Comparison of ENCODE assay signal across 12 mouse cellular contexts in the genomic region with DNA sequence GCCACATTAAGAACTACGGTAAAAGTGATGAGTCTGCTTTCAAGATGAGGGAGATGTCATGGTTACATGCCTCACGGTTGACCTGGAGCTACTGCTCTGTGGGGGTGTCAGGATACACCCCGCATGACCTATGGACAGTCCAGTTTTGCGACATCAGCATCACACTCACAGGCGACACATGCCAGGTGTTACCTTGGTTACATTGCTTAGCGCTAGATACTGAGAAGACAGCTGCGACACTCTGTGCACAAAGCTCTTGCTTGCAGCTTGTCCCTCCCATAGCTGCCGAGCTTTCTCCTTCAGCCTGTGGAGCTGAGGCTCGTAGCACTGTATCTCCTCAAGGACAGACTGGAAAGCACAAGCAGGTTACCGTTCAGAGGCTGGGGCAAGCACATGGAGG.
DNase-seq lines count a peak whose midpoint lies in the region; ATAC-seq and TF ChIP-seq lines count a peak whose summit lies in the region.
"Had no signal": no experiment of that assay in that cellular context is flagged by ENCODE, and none has a peak within 500 bp of the region (broad histone marks: within the 10 kb centered on the region; RNA-seq: fewer than 3 reads in every experiment).

No protein-coding gene starts in this region.

- H3K4me3 ChIP-seq in layer of hippocampus, adult 2 months: no peak overlapping the region
- no peak overlapping the region for H3K4me3 ChIP-seq in midbrain, embryonic 14.5 days (replicated peaks; ENCODE audit: low read depth, low read length)
- H3K4me3 ChIP-seq: embryonic facial prominence, embryonic 15.5 days had no signal

- 59% methylated on average over 10 of the region's 10 CpGs for WGBS in midbrain, embryonic 14.5 days

- H3K9ac ChIP-seq in midbrain, embryonic 14.5 days (replicated peaks; ENCODE audit: low read length): no peak overlapping the region
- H3K9ac ChIP-seq: embryonic facial prominence, embryonic 15.5 days had no signal

- no peak overlapping the region for H3K4me2 ChIP-seq in midbrain, embryonic 14.5 days (ENCODE audit: low read length)
- H3K4me2 ChIP-seq: embryonic facial prominence, embryonic 15.5 days had no signal

- H3K27ac ChIP-seq in layer of hippocampus, adult 2 months: peak overlapping the region; percentile 11; the same call in 1 of the 2 replicates
- H3K27ac ChIP-seq in midbrain, embryonic 14.5 days (replicated peaks; ENCODE audit: low read depth, low read length): no peak overlapping the region
- H3K27ac ChIP-seq: embryonic facial prominence, embryonic 15.5 days; stomach, postnatal 0 days had no signal

- no peaks in the 10 kb centered on the region for H3K9me3 ChIP-seq in midbrain, embryonic 14.5 days (ENCODE audit: control insufficient read depth, low read length)
- H3K9me3 ChIP-seq: embryonic facial prominence, embryonic 15.5 days had no signal

- TF ChIP-seq CTCF in layer of hippocampus, adult 2 months (conservative IDR thresholded peaks at IDR 0.05): no peak

- H3K27me3 ChIP-seq in midbrain, embryonic 14.5 days (ENCODE audit: control insufficient read depth, insufficient read depth, low read length): no peaks in the 10 kb centered on the region
- H3K27me3 ChIP-seq: embryonic facial prominence, embryonic 15.5 days had no signal

- no peaks in the 10 kb centered on the region for H3K4me1 ChIP-seq in midbrain, embryonic 14.5 days (ENCODE audit: control insufficient read depth, insufficient read depth, low read length)
- H3K4me1 ChIP-seq: embryonic facial prominence, embryonic 15.5 days had no signal

- DNase-seq in embryo, embryonic 10 days (ENCODE audit: low spot score): peak; percentile 25
- no peak for DNase-seq in embryo, embryonic 9.5 days (ENCODE audit: extremely low spot score)
- DNase-seq in layer of hippocampus, adult 2 months (ENCODE audit: low spot score in 2 of 2): no peak
- no peak for DNase-seq in layer of hippocampus, adult 11-12 months (ENCODE audit: low spot score)
- DNase-seq in adrenal gland, postnatal 25 days: peak; percentile 6
- peak; percentile 13 for DNase-seq in midbrain, embryonic 14.5 days
- DNase-seq in urinary bladder, postnatal 25 days (ENCODE audit: low spot score): no peak
- DNase-seq in thymus, postnatal 36 days: no peak
- DNase-seq: heart, postnatal 4 days; lung, postnatal 4 days had no signal

- no peaks in the 10 kb centered on the region for H3K36me3 ChIP-seq in midbrain, embryonic 14.5 days (ENCODE audit: control insufficient read depth, insufficient read depth, low read length)

- 0 out of 2 replicates have a peak, but pooled peaks have one; percentile 38 for ATAC-seq in midbrain, embryonic 14.5 days (ENCODE audit: low FRiP score, low TSS enrichment)

Comparison
In these comparisons a context has a peak if more than half of its experiments do, and no peak if none do; other contexts are left out.
1. DNase-seq: peak in embryo, embryonic 10 days (single experiment), adrenal gland, postnatal 25 days (single experiment) and midbrain, embryonic 14.5 days (single experiment); none in embryo, embryonic 9.5 days (single experiment), layer of hippocampus, adult 2 months (0 of 2), layer of hippocampus, adult 11-12 months (single experiment), urinary bladder, postnatal 25 days (single experiment) and thymus, postnatal 36 days (0 of 2).